Mouse (Mus musculus): ENCODE results near the gene Krtap26-1. TPM values are rescaled to one million over a fixed set of nuclear protein-coding genes. Genes with fewer than 3 reads are reported as not detected.

Krtap26-1 gene
- polyA plus RNA-seq, 1 experiment, result not detected

GRCm38 (mm10) chr16:88635142-88635541 lies 12.5 kb downstream of the Krtap26-1 start:
- Histone ChIP-seq H3K4me3 (replicated peaks) (no peak overlapping the region), H3K27me3 (replicated peaks) (no peaks in the 10 kb centered on the region), H3K36me3 (replicated peaks; ENCODE audit: low read length) (no peaks in the 10 kb centered on the region), H3K4me1 (no peaks in the 10 kb centered on the region), H3K9me3 (peaks cover 8% of the 10 kb centered on the region)
- TF ChIP-seq FLI1 (IDR thresholded peaks at IDR 0.05; ENCODE audit: low read length) (no peak), GATA1 (IDR thresholded peaks at IDR 0.05; ENCODE audit: borderline replicate concordance, low read length) (no peak)

GRCm38 (mm10) chr16:88631474-88631873 lies 16.1 kb downstream of the Krtap26-1 start:
- Histone ChIP-seq H3K9me3 (peaks cover 17% of the 10 kb centered on the region), H3K4me1 (no peaks in the 10 kb centered on the region), H3K4me3 (replicated peaks) (no peak overlapping the region), H3K27me3 (replicated peaks) (no peaks in the 10 kb centered on the region), H3K36me3 (replicated peaks; ENCODE audit: low read length) (no peaks in the 10 kb centered on the region)
- no peak for TF ChIP-seq GATA1 (IDR thresholded peaks at IDR 0.05; ENCODE audit: borderline replicate concordance, low read length)
- no peak for TF ChIP-seq FLI1 (IDR thresholded peaks at IDR 0.05; ENCODE audit: low read length)

GRCm38 (mm10) chr16:88627566-88627965 lies 20.0 kb downstream of the Krtap26-1 start, which contains the start of gene 2310079G19Rik:
Gene 2310079G19Rik (minus strand): TSS chr16:88627666.
- no peaks in the 10 kb centered on the region for H3K4me1 ChIP-seq
- H3K4me3 ChIP-seq (replicated peaks), result no peak within 1 kb of the TSS
- TF ChIP-seq FLI1 (IDR thresholded peaks at IDR 0.05; ENCODE audit: low read length) (no peak), GATA1 (IDR thresholded peaks at IDR 0.05; ENCODE audit: borderline replicate concordance, low read length) (no peak)
- H3K36me3 ChIP-seq (replicated peaks; ENCODE audit: low read length), result no peaks in the 10 kb centered on the region
- no peaks in the 10 kb centered on the region for H3K27me3 ChIP-seq (replicated peaks)
- H3K9me3 ChIP-seq, result peaks cover 9% of the 10 kb centered on the region

GRCm38 (mm10) chr16:88612712-88613111 lies 34.9 kb downstream of the Krtap26-1 start:
- Histone ChIP-seq H3K36me3 (replicated peaks; ENCODE audit: low read length) (no peaks in the 10 kb centered on the region), H3K4me1 (no peaks in the 10 kb centered on the region), H3K27me3 (replicated peaks) (no peaks in the 10 kb centered on the region), H3K4me3 (replicated peaks) (no peak overlapping the region), H3K9me3 (peaks cover 12% of the 10 kb centered on the region)
- TF ChIP-seq FLI1 (IDR thresholded peaks at IDR 0.05; ENCODE audit: low read length) (no peak), GATA1 (IDR thresholded peaks at IDR 0.05; ENCODE audit: borderline replicate concordance, low read length) (no peak)

- Histone ChIP-seq H3K27me3 (replicated peaks) (no peaks in the 10 kb centered on the region), H3K4me1 (no peaks in the 10 kb centered on the region), H3K4me3 (replicated peaks) (no peak within 1 kb of the TSS), H3K36me3 (replicated peaks; ENCODE audit: low read length) (no peaks in the 10 kb centered on the region), H3K9me3 (peaks cover 12% of the 10 kb centered on the region)
- no peak for TF ChIP-seq FLI1 (IDR thresholded peaks at IDR 0.05; ENCODE audit: low read length)
- TF ChIP-seq GATA1 (IDR thresholded peaks at IDR 0.05; ENCODE audit: borderline replicate concordance, low read length), result no peak
These were observed 35.7 kb downstream of the Krtap26-1 start, which contains the start of gene Krtap24-1 for GRCm38 (mm10) chr16:88611922-88612321. Gene Krtap24-1 (minus strand): TSS chr16:88612279.

GRCm38 (mm10) chr16:88604570-88604969 lies 43.0 kb downstream of the Krtap26-1 start:
- H3K9me3 ChIP-seq, result peaks cover 11% of the 10 kb centered on the region; the same call in 1 of the 2 replicates
- no peaks in the 10 kb centered on the region for H3K36me3 ChIP-seq (replicated peaks; ENCODE audit: low read length)
- H3K4me3 ChIP-seq (replicated peaks), result no peak overlapping the region
- TF ChIP-seq FLI1 (IDR thresholded peaks at IDR 0.05; ENCODE audit: low read length) (no peak), GATA1 (IDR thresholded peaks at IDR 0.05; ENCODE audit: borderline replicate concordance, low read length) (no peak)
- no peaks in the 10 kb centered on the region for H3K4me1 ChIP-seq
- no peaks in the 10 kb centered on the region for H3K27me3 ChIP-seq (replicated peaks)

- Histone ChIP-seq H3K9me3 (peaks cover 11% of the 10 kb centered on the region; the same call in 1 of the 2 replicates), H3K4me3 (replicated peaks) (no peak overlapping the region), H3K36me3 (replicated peaks; ENCODE audit: low read length) (no peaks in the 10 kb centered on the region), H3K4me1 (no peaks in the 10 kb centered on the region), H3K27me3 (replicated peaks) (no peaks in the 10 kb centered on the region)
- no peak for TF ChIP-seq FLI1 (IDR thresholded peaks at IDR 0.05; ENCODE audit: low read length)
- TF ChIP-seq GATA1 (IDR thresholded peaks at IDR 0.05; ENCODE audit: borderline replicate concordance, low read length), result no peak
These were observed 45.1 kb downstream of the Krtap26-1 start for GRCm38 (mm10) chr16:88602464-88602863.

GRCm38 (mm10) chr16:88600303-88600702 lies 47.3 kb downstream of the Krtap26-1 start:
- H3K9me3 ChIP-seq, result peaks cover 14% of the 10 kb centered on the region; the same call in 1 of the 2 replicates
- TF ChIP-seq FLI1 (IDR thresholded peaks at IDR 0.05; ENCODE audit: low read length), result no peak
- TF ChIP-seq GATA1 (IDR thresholded peaks at IDR 0.05; ENCODE audit: borderline replicate concordance, low read length), result no peak

GRCm38 (mm10) chr16:88599504-88600237 lies 47.9 kb downstream of the Krtap26-1 start:
- Histone ChIP-seq H3K4me1 (no peaks in the 10 kb centered on the region), H3K4me3 (replicated peaks) (no peak overlapping the region), H3K36me3 (replicated peaks; ENCODE audit: low read length) (no peaks in the 10 kb centered on the region), H3K9me3 (peaks cover 14% of the 10 kb centered on the region; the same call in 1 of the 2 replicates), H3K27me3 (replicated peaks) (no peaks in the 10 kb centered on the region)
- no peak for TF ChIP-seq FLI1 (IDR thresholded peaks at IDR 0.05; ENCODE audit: low read length)
- TF ChIP-seq GATA1 (IDR thresholded peaks at IDR 0.05; ENCODE audit: borderline replicate concordance, low read length), result no peak

More at GRCm38 (mm10) chr16:88600303-88600702, 47.3 kb downstream of the Krtap26-1 start:
- H3K4me1 ChIP-seq, result no peaks in the 10 kb centered on the region
- H3K4me3 ChIP-seq (replicated peaks), result no peak overlapping the region
- no peaks in the 10 kb centered on the region for H3K36me3 ChIP-seq (replicated peaks; ENCODE audit: low read length)
- no peaks in the 10 kb centered on the region for H3K27me3 ChIP-seq (replicated peaks)

Other genes starting within 250 kb of the Krtap26-1 start
- not detected in 2 replicates for gene Cldn17, start 140.8 kb downstream of the Krtap26-1 start, polyA plus RNA-seq (2012; ENCODE audit: insufficient read depth, low replicate concordance)
- not detected in 2 replicates for gene Cldn8, start 84.6 kb downstream of the Krtap26-1 start, polyA plus RNA-seq (2012; ENCODE audit: insufficient read depth, low replicate concordance)
- not detected in 2 replicates for gene Krtap24-1, start 35.5 kb downstream of the Krtap26-1 start, polyA plus RNA-seq (2012; ENCODE audit: insufficient read depth, low replicate concordance)
- gene 2310079G19Rik, start 20.1 kb downstream of the Krtap26-1 start, polyA plus RNA-seq (2012; ENCODE audit: insufficient read depth, low replicate concordance), result not detected in 2 replicates
- gene Krtap27-1, start 23.9 kb upstream of the Krtap26-1 start, polyA plus RNA-seq (2012; ENCODE audit: insufficient read depth, low replicate concordance), result not detected in 2 replicates
- gene 2310061N02Rik, start 60.2 kb upstream of the Krtap26-1 start, polyA plus RNA-seq (2012; ENCODE audit: insufficient read depth, low replicate concordance), result not detected in 2 replicates
- not detected in 2 replicates for gene Krtap13-1, start 81.1 kb upstream of the Krtap26-1 start, polyA plus RNA-seq (2012; ENCODE audit: insufficient read depth, low replicate concordance)
- gene Krtap13, start 103.8 kb upstream of the Krtap26-1 start, polyA plus RNA-seq (2012; ENCODE audit: insufficient read depth, low replicate concordance), result not detected in 2 replicates
- not detected in 2 replicates for gene 2310034C09Rik, start 111.1 kb upstream of the Krtap26-1 start, polyA plus RNA-seq (2012; ENCODE audit: insufficient read depth, low replicate concordance)
- gene 2310057N15Rik, start 126.4 kb upstream of the Krtap26-1 start, polyA plus RNA-seq (2012; ENCODE audit: insufficient read depth, low replicate concordance), result not detected in 2 replicates
- gene Gm5965, start 130.1 kb upstream of the Krtap26-1 start, polyA plus RNA-seq (2012; ENCODE audit: insufficient read depth, low replicate concordance), result not detected in 2 replicates
- not detected in 2 replicates for gene Gm20741, start 164.4 kb upstream of the Krtap26-1 start, polyA plus RNA-seq (2012; ENCODE audit: insufficient read depth, low replicate concordance)
- gene Krtap15, start 172.4 kb upstream of the Krtap26-1 start, polyA plus RNA-seq (2012; ENCODE audit: insufficient read depth, low replicate concordance), result not detected in 2 replicates
- gene Krtap14, start 178.3 kb upstream of the Krtap26-1 start, polyA plus RNA-seq (2012; ENCODE audit: insufficient read depth, low replicate concordance), result not detected in 2 replicates
- gene Krtap19-1, start 221.6 kb upstream of the Krtap26-1 start, polyA plus RNA-seq (2012; ENCODE audit: insufficient read depth, low replicate concordance), result not detected in 2 replicates
- not detected in 2 replicates for gene Krtap19-2, start 226.5 kb upstream of the Krtap26-1 start, polyA plus RNA-seq (2012; ENCODE audit: insufficient read depth, low replicate concordance)
- not detected in 2 replicates for gene Krtap19-3, start 230.2 kb upstream of the Krtap26-1 start, polyA plus RNA-seq (2012; ENCODE audit: insufficient read depth, low replicate concordance)
- gene Krtap19-4, start 237.3 kb upstream of the Krtap26-1 start, polyA plus RNA-seq (2012; ENCODE audit: insufficient read depth, low replicate concordance), result not detected in 2 replicates
- not detected in 2 replicates for gene Krtap19-5, start 248.7 kb upstream of the Krtap26-1 start, polyA plus RNA-seq (2012; ENCODE audit: insufficient read depth, low replicate concordance)